Mouse (Mus musculus): ENCODE results near the gene St8sia1.

St8sia1 gene

DNA sequence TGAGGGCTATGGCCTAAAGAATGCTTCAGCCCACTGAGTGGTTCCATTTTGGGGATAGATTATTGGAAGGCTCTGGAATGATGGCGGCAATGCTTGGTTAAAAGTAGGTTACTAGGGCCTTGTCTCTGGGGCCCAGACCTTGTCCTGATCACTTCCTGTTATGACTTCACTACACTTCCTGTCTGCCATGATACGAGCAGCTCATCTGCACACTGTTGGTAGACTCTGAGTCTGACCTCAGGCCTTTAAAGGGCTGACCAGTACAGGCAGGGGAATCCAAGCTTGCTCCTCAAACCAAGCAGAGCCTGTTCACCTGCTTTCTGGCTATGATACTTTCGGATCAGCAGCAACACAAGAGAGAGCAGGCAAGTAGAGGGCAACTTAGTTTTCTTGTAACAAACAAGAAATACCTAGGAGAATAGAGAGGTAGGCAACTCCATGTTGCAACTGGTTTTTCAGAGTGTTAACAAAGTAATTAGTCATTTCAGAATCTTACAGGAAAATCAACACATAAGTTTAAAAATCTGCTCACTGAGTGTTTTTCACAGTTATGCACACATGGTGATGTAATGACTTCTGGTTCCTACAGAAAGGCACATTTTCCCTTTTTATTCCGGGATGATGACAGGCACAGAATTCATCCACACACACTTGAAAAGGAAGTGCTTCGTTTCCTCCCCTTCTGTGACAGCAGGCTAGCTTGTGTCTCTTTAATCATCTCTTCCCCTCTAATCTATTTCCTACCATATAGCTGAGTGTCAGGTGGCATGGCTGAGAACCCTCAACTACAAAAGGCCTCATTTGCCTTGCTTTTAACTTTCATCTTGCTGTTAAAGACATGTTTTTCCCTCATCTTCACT lies 55.1 kb downstream of the St8sia1 start:
- DNase-seq (ENCODE audit: low spot score in 2 of 2) = no peak

DNA sequence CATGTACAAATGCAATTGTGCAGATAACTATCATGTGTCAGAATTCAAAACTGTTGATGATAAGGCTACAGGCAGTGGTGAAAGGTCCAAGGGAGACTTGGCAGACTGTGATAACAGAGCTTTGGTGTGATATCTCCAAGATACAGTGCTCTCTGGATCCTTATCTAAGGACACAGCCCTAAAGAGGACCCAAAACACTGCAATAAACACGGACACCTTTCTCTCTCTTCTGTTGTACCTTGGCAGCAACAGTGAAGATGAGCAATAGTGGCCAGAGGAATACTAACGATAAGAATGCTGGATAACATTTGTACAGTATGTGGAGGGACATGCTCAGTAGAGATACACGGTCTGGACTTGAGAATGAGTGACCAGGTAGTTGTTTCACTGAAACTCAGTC lies 55.8 kb downstream of the St8sia1 start:
- no peak for DNase-seq (ENCODE audit: low spot score in 2 of 2)

DNA sequence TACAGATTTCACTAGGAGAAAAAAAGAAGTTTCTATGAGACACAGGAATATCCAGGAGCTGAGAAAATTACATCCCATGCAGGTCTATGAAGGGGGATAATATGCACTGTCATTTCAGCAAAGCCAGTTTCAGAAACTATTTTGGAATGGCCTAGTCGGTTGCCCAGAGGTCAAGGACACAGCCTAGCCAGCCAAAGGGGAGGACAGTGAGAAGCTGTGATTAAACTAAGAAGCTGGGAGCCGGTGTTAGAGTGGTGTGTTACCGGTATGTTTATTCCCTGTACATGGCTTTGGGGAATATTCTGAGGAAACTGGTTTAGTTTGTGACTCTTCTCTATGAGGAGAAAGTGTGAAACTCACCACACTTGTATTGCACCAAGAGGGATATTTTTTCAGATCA lies 68.9 kb downstream of the St8sia1 start:
- DNase-seq (ENCODE audit: low spot score in 2 of 2) = no peak

DNA sequence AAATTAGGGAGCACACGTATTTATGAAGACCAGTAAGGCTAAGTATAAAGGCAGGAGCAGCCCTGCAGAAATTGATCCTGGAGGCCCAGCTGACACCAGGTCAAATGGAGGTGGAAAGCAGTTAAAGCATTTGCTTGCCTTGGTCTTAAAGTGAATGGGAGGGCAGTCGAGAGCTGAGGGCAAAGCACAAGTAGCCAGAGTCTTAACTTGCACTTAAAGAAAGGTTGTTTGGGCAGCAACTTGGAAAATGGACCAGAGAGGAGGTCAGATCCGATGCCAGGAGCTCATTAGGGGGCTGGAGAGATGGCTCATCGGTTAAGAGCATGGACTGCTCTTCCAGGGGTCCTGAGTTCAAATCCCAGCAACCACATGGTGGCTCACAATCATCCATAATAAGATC lies 70.5 kb downstream of the St8sia1 start:
- DNase-seq (ENCODE audit: low spot score in 2 of 2) = no peak

DNA sequence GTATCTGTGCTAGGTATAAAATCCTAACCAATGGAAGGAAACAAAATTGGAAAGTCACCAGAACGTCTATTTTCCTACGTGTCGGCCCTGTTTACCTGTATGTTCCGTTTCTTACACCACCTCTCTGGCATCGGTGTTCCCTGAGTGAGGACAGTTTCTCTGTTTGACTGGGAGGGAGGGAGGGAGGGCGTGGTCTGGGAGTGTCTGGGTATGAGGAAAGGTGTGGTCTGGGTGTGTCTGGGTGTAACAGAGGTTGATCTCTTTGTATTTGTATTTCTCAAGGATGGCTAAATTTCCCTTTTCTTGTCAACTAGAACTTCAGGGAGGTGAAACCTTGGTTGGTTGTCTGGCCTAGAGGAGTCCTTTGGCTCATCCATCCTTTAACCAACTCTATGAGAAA lies 73.9 kb downstream of the St8sia1 start:
- DNase-seq (ENCODE audit: low spot score in 2 of 2) = no peak

DNA sequence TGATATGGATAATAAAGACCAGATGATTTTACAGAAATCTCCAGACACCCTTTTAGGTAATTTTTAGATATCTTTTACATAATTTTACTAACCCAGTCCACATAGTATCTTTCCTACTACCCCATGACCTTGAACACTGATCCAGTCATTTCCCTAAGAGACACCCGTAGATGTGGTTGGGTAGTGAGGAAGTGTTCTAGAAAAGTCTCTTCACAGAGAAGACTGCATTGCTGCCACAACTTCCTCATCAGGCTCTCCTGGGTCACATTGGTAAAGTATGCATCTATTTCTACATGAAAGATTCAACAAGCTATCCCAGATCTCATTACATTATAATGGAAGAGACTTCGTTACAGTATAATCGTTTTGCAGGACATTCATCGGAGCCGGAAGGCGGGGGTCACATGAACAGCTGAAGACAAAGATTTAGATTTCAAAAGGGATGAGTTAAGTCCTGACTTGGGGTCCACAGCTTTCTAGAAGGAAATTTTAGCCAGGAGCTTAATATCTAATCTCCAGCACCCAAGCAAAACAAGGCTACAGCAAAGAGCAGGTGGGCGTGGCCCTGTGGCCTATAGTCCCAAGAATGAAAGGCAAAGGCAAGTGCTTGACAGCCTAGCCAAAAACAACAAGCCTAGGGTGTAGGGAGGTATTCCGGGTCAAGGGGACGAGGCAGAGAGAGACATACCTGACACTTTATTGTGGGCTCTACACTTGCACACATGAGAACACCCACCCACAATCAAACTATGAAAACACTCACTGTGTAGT lies 75.1 kb downstream of the St8sia1 start:
- no peak for DNase-seq (ENCODE audit: low spot score in 2 of 2)

DNA sequence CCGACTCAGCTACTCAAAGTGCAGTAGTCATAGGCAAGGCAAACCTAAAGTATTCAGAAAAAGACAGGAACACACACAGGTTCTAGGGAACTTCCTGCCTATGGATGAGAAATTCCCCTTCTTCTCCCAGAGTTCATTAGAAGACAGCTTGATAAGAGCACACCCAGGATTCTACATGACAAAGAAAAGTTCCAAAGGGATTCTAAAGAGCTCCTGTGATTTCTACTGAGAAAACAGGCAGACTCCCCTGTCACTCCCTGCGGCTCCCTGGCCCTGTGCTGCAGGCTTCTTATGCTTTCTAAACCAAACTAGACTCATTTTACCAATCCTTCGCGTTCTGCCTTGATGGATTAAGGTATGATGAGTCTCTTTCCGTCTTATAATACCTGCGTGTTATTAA lies 75.9 kb downstream of the St8sia1 start:
- DNase-seq (ENCODE audit: low spot score in 2 of 2) = no peak

DNA sequence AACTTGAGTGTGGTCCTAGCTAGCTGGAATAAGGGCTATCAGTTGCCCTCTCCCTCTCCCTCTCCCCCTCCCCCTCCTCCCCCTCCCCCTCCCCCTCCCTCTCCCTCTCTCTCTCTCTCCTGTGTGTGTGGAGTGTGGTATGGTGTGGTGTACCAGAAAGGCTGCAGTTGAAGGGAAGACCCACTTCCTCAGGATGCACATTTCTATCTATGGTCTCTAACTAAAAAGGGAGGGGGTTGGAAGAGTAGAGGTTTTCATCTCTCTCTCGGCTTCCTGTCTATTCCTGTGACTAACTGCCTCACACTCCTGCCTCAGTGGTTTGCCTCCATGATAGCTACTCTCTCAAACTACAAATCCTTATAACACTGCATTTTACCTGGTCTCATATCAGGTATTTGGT lies 76.9 kb downstream of the St8sia1 start:
- DNase-seq (ENCODE audit: low spot score in 2 of 2) = no peak

DNA sequence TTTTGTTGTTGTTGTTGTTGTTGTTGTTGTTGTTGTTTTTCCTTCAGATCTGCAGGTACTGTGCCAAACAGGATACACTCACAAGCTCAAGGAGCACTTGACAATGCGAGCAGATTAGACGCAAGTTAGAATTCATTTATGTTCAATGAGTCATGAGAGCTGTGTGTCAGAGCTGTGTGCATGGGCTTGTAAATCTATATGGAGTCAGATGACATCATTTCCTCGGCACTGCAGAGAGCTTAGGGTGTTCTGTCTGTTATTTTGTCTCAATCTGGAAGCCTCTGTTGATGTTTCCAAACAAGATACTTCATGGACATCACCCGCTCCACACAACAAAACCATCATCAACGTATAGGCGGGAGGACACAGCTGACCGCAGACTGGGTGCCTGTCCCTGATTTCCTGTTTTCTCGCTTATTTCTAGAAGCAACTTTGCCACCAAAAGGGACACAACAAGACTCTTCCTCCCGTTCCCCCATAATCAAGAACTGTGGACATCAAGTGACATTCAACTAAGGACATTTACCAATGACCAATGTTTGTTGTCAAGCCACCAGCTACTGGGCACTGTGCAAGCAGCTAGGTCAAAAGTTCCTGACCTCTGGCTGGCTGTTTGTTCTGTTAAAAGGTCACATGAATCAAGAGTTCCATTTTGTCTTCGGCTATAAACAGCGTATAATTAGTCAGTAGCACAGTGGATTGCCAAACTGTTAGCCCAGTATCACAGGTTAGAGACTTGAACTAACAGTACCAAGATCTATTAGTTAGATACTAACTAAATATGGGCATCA lies 78.7 kb downstream of the St8sia1 start:
- DNase-seq (ENCODE audit: low spot score in 2 of 2) = no peak

DNA sequence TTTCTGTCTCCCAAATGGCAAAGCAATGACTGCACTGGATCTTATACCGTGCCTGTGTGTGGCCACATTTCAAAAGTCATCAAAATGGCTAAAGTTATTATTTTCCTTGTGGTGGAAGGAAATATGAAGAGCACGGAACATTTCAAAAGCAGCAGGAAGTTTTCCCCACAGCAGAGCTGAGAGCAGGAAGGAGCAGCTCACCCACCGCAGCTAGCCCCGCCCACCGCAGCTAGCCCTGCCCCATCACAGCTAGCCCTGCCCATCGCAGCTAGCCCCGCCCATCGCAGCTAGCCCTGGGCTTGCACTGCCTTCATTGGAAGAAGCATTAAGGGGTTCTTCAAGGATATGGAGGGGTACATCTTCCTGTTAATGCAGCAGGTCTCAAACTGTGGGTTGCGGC lies 80.1 kb downstream of the St8sia1 start:
- DNase-seq (ENCODE audit: low spot score in 2 of 2) = no peak

DNA sequence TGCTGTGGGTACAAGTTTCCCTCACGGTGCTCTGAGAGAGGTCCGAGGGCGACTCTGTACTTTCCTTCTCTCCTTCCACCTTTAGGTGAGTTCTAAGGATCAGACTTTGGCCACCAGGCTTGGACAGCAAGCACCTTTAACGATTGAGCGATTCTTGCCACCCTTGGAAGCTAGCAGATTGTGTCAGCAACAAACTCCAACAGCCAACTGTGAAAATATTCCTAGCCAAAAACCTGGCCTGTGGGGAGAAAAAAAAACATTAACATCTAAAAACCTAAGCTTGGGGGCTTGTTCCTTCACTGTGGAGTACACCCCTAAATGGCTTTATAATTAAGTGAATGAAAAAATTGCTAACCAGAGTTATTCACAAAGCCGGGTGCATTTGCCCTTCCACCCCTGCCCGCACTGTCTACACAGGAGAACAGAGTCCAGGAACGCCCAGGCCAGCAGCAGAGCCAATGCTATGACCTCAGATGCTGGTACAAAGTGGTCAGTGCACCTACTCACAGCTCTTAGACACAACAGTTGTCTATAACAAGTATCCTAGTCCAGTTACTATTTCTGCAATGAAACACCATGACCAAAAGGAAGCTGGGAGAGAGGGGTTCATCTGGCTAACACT lies 83.3 kb downstream of the St8sia1 start:
- no peak for DNase-seq (ENCODE audit: low spot score in 2 of 2)

DNA sequence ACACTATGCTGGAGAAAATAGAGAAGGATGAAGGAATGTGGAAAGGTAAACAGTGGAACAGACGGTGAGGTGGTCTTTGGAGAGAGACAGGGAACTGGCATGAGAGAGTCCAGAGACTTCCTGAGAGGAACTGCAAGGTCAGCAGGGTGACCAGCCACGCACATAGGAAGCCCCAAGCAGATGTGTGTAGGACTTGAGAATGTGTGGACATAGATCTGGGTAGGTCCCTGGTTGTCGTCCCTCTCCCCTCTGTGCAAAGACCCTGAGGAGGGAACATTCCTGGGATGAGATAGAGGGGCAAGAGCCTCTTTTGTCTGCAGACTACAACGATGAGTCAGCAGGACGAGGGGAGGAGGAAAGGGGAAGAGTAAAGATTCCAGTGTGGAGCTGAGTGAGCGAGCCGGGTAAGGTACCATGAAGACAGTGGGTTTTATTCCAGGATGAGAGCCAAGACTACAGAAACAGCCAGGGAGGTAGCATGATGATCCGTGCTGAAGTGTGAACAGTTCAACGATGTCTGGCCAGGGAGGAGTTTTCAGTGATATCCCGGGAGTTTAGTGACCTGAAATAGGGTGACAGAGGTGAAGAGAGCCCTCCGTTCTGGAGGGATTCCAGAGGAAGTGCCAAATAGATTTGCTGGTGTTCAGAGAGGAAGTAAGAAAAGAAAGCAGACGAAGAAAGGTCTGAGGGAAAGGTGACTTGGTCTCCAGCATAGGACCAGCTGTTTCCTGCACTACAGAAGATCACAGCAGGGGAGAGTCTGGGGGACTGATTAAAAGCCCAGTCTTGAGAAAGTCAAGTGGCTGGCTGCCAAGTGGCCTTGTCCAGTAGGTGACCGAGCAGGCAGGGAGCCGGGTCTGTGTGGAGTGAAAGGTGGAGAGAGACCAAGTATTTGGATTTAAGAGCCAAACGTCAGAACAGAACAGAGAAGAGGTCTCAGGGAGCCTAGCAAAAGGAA lies 85.2 kb downstream of the St8sia1 start:
- DNase-seq (ENCODE audit: low spot score in 2 of 2) = peak; percentile 37 to 41

DNA sequence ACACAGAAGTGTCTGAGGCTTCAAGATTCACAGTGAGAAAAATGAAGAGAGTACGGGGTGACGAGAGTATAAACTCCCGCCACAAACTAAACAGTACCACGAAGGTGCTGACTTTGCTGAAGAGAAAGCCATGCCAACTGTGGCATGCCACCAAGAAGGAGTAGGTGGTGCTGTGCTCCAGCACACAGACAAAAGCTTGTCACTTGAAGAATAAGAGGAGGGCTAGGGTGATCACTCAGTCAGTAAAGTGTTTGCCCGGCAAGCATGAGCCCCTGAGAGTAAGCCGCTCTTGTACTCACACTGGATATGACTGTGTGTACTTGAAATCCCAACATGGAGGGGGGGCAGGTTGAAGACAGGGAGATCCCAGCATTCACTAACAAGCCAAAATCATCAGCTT lies 87.0 kb downstream of the St8sia1 start:
- no peak for DNase-seq (ENCODE audit: low spot score in 2 of 2)

DNA sequence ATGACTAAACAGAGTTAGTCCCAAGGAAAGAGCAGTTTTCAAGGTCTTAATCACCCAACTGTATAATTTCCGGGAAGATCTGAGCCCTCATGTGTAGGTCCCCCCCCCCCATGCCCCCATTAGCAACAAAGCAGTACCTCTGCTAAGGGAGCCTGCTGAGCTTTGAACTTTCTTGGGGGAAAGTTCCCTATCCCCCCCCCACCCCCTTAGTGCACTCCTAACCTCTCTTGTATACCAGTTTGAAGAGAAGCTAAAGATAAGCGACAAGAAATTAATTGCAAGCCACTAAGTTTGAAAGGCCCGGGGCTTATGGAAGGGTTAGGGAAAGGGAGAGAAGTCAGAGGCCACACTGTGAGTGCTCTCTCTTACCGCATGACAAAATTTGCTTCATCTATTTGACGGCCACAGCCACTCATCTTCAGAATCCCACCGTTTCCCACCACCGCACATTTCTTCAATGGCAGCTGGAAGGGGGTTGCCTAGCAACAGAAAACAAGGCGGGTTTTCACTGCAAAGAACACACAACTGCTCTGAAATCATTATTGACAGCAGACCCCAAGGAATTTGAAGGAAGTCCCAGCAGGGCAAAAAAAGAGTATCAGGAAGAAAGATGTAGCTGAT lies 87.9 kb downstream of the St8sia1 start:
- DNase-seq (ENCODE audit: low spot score in 2 of 2) = no peak

DNA sequence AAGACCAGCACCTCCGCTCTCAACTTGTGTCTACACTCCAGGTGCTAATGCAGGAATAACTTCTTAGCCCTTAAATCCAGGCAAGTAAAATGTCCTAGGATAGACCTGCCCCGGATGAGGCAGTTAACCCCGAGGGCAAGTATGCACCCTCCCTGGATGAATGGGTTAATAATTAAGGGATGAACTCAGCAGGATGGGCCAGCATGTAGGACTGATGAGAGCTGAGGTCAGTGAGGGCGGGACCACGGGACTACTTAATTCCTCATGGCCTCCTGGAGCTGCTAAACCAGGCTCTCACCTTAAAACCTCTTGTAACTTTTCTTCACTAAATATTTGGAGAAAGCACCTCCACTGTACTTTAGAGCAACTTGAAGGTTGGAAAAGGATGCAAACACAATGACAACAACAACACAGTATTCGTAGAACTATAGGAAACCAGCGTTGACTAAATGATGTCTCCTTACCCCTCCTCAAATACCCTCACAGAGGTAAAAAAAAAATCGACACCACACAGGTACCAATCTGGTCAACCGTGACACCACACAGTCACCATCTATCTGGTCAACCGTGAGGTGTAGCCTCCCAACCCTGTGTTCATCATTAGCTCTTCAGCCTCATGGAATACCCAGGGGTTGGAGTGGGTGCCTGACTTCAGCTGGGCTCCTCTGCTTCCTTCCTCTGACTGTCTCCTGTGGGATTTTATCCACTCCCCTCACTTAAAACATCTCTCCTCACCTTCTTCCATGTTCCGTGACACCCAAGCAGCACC lies 90.3 kb downstream of the St8sia1 start:
- no peak for DNase-seq (ENCODE audit: low spot score in 2 of 2)

DNA sequence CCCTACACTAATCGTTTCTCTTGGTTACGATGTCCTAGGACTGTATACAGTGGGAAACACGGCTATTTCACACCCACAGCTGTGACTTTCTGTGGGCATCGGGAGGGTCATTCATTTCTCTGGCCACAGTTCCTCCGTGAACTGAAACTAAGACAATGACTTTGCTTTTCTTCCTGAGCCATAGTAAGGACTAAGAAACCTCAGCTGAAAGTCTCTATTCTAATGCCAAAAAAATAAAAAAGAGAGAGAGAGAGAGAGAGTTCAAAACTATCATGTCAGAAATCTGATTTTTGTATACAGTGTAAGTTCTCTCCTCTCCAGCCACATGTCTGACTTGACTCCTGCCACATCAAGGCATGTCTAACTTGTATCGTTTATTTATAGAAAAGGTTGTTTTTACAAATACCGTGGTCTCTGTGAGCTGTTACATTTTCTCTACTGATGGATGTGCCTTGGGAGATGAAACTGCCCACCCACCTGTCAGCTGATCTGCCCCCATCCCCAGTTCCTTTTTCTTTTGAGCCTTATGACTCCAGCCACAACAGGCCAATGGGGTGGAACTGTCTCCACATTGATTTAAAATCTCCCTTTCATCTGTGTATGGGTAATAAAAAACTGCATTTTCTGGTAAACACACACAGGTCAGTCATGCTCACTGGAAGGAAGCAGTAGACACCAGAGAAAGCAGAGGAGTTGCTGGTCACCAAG lies 94.4 kb downstream of the St8sia1 start:
- no peak for DNase-seq (ENCODE audit: low spot score in 2 of 2)

DNA sequence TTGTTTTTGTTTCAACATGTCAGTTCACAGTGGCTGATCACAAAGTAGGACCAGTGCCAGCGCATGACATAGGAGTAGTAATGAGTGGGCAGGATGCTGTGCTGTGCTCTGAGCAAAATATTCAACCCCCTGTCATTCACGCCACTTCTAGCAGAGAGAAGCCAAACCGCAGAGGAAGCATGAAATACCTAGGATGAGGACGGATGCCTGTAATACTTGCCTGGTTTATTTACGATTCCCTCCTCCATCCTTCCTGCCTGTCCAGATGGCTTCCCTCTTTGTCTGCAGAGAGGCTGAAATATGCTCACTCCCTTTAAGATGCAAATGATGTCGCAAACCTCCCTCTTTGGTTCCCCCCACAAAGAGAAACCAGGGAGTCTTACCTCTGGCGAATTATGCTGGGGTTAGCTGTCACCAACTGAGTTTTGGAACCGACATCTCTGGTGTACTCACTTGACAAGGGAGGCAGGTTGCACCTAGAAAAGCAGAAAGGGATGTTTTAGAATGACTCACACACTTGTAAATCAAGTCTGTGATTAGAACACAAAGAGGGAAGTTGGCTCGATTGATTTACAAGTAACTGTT lies 96.7 kb downstream of the St8sia1 start:
- no peak for DNase-seq (ENCODE audit: low spot score in 2 of 2)

DNA sequence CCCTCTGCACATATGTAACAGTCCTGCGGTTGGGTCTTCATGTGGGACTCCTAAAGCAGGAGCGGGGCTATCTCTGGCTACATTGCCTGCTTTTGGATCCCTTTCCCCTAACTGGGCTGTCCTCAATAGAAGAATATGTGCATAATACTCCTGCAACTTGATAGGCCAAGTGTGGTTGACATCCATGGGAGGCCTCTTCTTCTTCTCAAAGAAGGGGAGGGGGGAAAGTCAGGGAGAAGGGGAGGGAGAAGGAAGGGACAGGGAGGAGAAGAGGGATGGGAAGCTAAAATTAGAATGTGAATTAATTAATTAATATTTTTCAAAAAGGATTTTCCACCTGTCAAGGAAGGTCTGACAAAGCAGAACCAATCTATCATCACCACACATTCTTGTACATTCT lies 97.2 kb downstream of the St8sia1 start:
- DNase-seq (ENCODE audit: low spot score in 2 of 2) = no peak

DNA sequence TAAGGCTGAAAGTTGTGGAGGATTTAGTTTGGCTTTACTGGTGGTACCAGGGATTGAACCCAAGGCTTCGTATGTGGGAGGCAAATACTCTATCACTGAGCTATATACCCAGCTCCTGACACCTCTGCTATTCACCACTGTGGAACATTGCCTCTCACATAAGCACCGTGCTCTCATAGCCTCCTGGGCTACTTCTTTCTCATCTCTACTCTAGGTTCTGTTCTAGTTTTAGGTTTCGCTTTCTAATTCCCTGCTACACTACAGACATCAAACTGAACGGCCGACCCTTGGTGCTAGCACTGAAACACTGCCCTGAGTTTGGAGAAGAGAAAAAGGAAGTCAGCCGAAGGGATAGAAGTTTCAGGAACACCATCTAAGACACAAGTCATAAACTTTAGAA lies 99.1 kb downstream of the St8sia1 start:
- DNase-seq (ENCODE audit: low spot score in 2 of 2) = no peak

Measured in frontal cortex, postnatal 10 days (tissue).